Mouse (Mus musculus) layer of hippocampus, postnatal 36 days (tissue): ENCODE measurements around the gene AL607142.1. TPM values are rescaled to one million over a fixed set of nuclear protein-coding genes. Genes with fewer than 3 reads are reported as not detected.

ENCODE experiments used
- DNase-seq, 2 experiments: peaks; one replicate each; pipeline ENCODE4 v3.0.0; 2022
- total RNA-seq, 2 experiments: library from RNA; stranded (reverse); gene quantifications; 2 replicates each; pipeline ENCODE4 v1.2.3; 2021

AL607142.1 gene
- total RNA-seq: not detected

GRCm38 (mm10) chr4:120064696-120065095 is at the start of gene AL607142.1:
AL607142.1 (plus strand) TSS chr4:120064996.
- no peak for DNase-seq

GRCm38 (mm10) chr4:120018426-120018825 is 46.4 kb upstream of the AL607142.1 start:
- DNase-seq: no peak

- DNase-seq: no peak
These were observed 42.4 kb upstream of the AL607142.1 start for GRCm38 (mm10) chr4:120022392-120022791.

GRCm38 (mm10) chr4:120023221-120023840 is 41.5 kb upstream of the AL607142.1 start:
- DNase-seq: no peak

- peak; percentile 68 to 71 for DNase-seq
These were observed 40.7 kb upstream of the AL607142.1 start for GRCm38 (mm10) chr4:120024071-120024470.

- DNase-seq: no peak
These were observed 37.1 kb upstream of the AL607142.1 start for GRCm38 (mm10) chr4:120027671-120028070.

GRCm38 (mm10) chr4:120029937-120030336 is 34.9 kb upstream of the AL607142.1 start:
- DNase-seq: no peak

GRCm38 (mm10) chr4:120032320-120032983 is 32.3 kb upstream of the AL607142.1 start:
- DNase-seq: peak; percentile 71 to 73

GRCm38 (mm10) chr4:120032984-120033355 is 31.8 kb upstream of the AL607142.1 start:
- no peak for DNase-seq

- DNase-seq: no peak
These were observed 28.5 kb upstream of the AL607142.1 start for GRCm38 (mm10) chr4:120036294-120036693.

GRCm38 (mm10) chr4:120037007-120037406 is 27.8 kb upstream of the AL607142.1 start:
- DNase-seq: no peak

- DNase-seq: no peak
These were observed 23.3 kb upstream of the AL607142.1 start for GRCm38 (mm10) chr4:120041520-120041919.

- DNase-seq: no peak
These were observed 22.3 kb upstream of the AL607142.1 start for GRCm38 (mm10) chr4:120042480-120042879.

- DNase-seq: no peak
These were observed 20.2 kb upstream of the AL607142.1 start for GRCm38 (mm10) chr4:120044612-120045011.

- DNase-seq: peak; percentile 76 to 78
These were observed 19.7 kb upstream of the AL607142.1 start for GRCm38 (mm10) chr4:120045131-120045537.

GRCm38 (mm10) chr4:120045871-120046270 is 18.9 kb upstream of the AL607142.1 start:
- DNase-seq: no peak

- DNase-seq: peak; percentile 38 to 47
These were observed 17.7 kb upstream of the AL607142.1 start for GRCm38 (mm10) chr4:120047060-120047459.

- no peak for DNase-seq
These were observed 16.5 kb upstream of the AL607142.1 start for GRCm38 (mm10) chr4:120048274-120048673.

GRCm38 (mm10) chr4:120049857-120050256 is 14.9 kb upstream of the AL607142.1 start:
- no peak for DNase-seq

- no peak for DNase-seq
These were observed 12.3 kb upstream of the AL607142.1 start for GRCm38 (mm10) chr4:120052481-120052880.

- no peak for DNase-seq
These were observed 11.5 kb upstream of the AL607142.1 start for GRCm38 (mm10) chr4:120053026-120054005.

- DNase-seq: no peak
These were observed 10.7 kb upstream of the AL607142.1 start for GRCm38 (mm10) chr4:120054145-120054544.

GRCm38 (mm10) chr4:120056451-120056850 is 8.3 kb upstream of the AL607142.1 start:
- DNase-seq: no peak
